Mouse (Mus musculus) C2C12 (cell line): Measurements from ENCODE around the gene Tom1l1.

ENCODE experiments used
- CTCF ChIP-seq: IDR thresholded peaks from one replicate; pipeline ENCODE4 v1.5.1; 2011; ENCODE audit not compliant: control insufficient read depth, insufficient read depth, insufficient read length
- MAX ChIP-seq: IDR thresholded peaks from one replicate; pipeline ENCODE4 v1.6.1; 2011; ENCODE audit warnings: mild to moderate bottlenecking, control low read depth

DNA sequence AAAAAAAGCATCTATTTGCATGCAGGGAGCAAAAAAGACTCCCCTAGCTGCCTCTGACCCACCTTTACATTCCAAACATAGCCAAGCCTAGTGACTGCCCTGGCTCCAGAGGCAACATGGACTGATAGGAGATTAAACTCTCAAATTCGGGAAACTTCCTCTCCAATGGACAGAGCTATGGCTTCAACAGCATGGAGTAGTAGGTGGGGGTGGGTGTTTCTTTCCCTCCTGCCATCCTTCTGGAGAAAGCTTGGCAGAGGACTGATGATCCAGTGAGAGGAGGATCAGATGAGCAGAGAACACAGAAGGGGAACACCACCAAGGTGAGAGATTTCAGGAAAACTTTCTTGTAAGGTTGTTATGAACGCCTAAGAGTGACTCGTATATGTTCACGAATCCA is 35.6 kb downstream of the Tom1l1 start:
- no peak for TF ChIP-seq CTCF
- no peak for TF ChIP-seq MAX
